Mouse (Mus musculus): ENCODE data around the gene Bcl11a.

Gene Bcl11a

GRCm38 (mm10) chr11:24077795-24078705, at the start of gene Bcl11a:
Gene Bcl11a, plus strand, starts transcription at chr11:24078056.
- DNase-seq (ENCODE audit: low spot score in 2 of 2): peak in 1 of 2 experiments; percentile 49

- peak in 1 of 2 experiments; percentile 23 for DNase-seq (ENCODE audit: low spot score in 2 of 2)
These were observed 33.8 kb upstream of the Bcl11a start for GRCm38 (mm10) chr11:24044025-24044424.

- DNase-seq (ENCODE audit: low spot score in 2 of 2): peak; percentile 63 to 85
These were observed 28.4 kb upstream of the Bcl11a start for GRCm38 (mm10) chr11:24049226-24050031.

GRCm38 (mm10) chr11:24050032-24050757, 27.7 kb upstream of the Bcl11a start:
- no peak for DNase-seq (ENCODE audit: low spot score in 2 of 2)

- DNase-seq (ENCODE audit: low spot score in 2 of 2): no peak
These were observed 25.0 kb upstream of the Bcl11a start for GRCm38 (mm10) chr11:24052882-24053281.

- no peak for DNase-seq (ENCODE audit: low spot score in 2 of 2)
These were observed 18.7 kb upstream of the Bcl11a start for GRCm38 (mm10) chr11:24059137-24059536.

- DNase-seq (ENCODE audit: low spot score in 2 of 2): no peak
These were observed 17.4 kb upstream of the Bcl11a start for GRCm38 (mm10) chr11:24060428-24060827.

GRCm38 (mm10) chr11:24061819-24062218, 16.0 kb upstream of the Bcl11a start:
- DNase-seq (ENCODE audit: low spot score in 2 of 2): no peak

GRCm38 (mm10) chr11:24062495-24063096, 15.3 kb upstream of the Bcl11a start:
- DNase-seq (ENCODE audit: low spot score in 2 of 2): no peak

- DNase-seq (ENCODE audit: low spot score in 2 of 2): no peak
These were observed 13.6 kb upstream of the Bcl11a start for GRCm38 (mm10) chr11:24064221-24064620.

- no peak for DNase-seq (ENCODE audit: low spot score in 2 of 2)
These were observed 12.5 kb upstream of the Bcl11a start for GRCm38 (mm10) chr11:24065313-24065712.

- DNase-seq (ENCODE audit: low spot score in 2 of 2): no peak
These were observed 3.8 kb upstream of the Bcl11a start for GRCm38 (mm10) chr11:24074021-24074591.

GRCm38 (mm10) chr11:24074634-24075104, 3.2 kb upstream of the Bcl11a start, which contains the start of gene A830031A19Rik:
Gene A830031A19Rik, minus strand, starts transcription at chr11:24075054.
- no peak for DNase-seq (ENCODE audit: low spot score in 2 of 2)

GRCm38 (mm10) chr11:24075486-24076126, 2.2 kb upstream of the Bcl11a start:
- no peak for DNase-seq (ENCODE audit: low spot score in 2 of 2)

- peak; percentile 78 to 80 for DNase-seq (ENCODE audit: low spot score in 2 of 2)
These were observed 1.7 kb upstream of the Bcl11a start for GRCm38 (mm10) chr11:24076127-24076650.

GRCm38 (mm10) chr11:24076821-24077730, 780 bp upstream of the Bcl11a start:
- no peak for DNase-seq (ENCODE audit: low spot score in 2 of 2)

- DNase-seq (ENCODE audit: low spot score in 2 of 2): no peak
These were observed 955 bp downstream of the Bcl11a start for GRCm38 (mm10) chr11:24078706-24079316.

All from frontal cortex, postnatal 14 days (tissue).